Mouse (Mus musculus): ENCODE data around the gene Phyhipl. TPM values are rescaled to one million over a fixed set of nuclear protein-coding genes. Genes with fewer than 3 reads are reported as not detected.

The Phyhipl gene
- total RNA-seq, 2 experiments from 2014 or later, result not detected

DNA sequence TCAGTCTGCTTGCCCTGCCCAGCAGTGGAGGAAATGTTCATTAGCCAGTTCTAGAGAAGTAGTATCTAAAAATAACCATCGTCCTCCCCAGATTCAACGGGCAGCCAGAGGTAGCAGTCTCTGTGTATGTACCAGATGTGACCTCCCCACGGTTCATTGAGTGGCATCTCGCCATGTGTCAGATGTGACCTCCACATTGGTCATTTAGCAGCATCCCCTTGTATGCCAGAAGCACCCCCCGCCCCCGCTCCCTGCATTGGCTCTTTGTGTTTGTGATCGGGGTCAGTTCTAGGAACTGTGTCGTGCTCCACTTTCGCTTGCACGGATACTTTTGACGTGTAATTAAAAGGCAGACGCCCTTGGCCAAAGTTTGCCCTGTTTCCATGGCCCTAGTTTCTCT lies 120.4 kb downstream of the Phyhipl start:
- ATAC-seq (replicated peaks; ENCODE audit: low FRiP score, poor library complexity, severe bottlenecking), result no peak

DNA sequence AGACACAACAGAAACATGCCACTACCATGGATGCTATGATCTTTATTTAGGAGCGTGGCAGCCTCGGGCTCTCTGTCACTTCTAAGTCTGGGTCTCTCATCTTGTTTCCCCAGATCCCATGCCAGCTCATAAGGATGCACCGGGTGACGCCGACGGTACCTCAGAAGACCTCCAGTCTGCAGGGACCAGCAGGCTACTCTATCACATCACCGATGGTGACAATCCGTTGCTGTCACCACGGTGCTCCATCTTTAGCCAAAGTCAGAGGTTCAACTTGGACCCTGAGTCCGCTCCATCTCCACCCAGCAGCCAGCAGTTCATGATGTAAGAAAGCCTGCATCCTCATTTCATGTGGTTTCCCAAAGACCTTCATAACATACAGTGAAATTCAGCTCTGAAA lies 121.2 kb downstream of the Phyhipl start:
- no peak for ATAC-seq (replicated peaks; ENCODE audit: low FRiP score, poor library complexity, severe bottlenecking)

DNA sequence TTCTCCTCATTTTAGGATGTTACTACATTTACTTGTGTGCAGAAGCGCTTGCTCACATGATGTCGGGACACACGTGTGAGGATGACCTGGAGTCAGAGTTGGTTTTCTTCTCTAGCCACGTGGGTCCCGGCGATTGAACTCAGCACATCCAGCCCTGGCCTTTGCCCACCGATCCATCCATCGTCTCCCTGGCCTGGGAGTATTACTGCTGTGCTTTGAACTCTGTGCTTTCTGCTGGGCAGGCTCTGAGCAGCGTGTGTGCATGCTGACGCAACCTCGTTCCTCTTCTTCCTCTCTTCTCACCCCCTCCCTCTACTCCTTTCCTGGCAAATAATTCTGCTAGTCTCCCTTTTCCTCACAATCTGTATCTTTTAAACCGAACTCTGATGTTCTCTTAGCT lies 121.8 kb downstream of the Phyhipl start:
- ATAC-seq (replicated peaks; ENCODE audit: low FRiP score, poor library complexity, severe bottlenecking), result no peak

DNA sequence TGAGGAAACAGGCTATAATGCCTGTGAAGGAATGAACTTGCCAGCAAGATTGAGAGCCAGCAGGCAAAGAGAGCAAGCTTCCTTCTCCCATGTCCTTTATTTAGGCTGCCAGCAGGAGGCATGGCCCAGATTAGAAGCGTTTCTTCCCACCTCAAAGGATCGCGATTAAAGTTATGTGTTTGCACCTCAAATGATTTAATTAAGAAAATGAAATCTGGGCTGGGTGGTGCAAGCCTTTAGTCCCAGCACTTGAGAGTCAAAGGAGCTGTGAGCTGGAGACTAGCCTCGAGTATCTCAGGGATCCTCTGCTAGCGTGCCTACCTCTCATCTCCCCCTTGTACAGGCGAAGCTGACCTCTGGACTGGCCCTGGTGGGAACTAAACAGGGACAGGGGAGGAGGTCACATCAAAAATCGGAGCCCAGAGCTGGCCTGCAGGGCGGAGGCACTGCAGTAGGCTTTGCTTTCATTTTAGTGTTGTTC lies 122.4 kb downstream of the Phyhipl start:
- ATAC-seq (replicated peaks; ENCODE audit: low FRiP score, poor library complexity, severe bottlenecking), result no peak

DNA sequence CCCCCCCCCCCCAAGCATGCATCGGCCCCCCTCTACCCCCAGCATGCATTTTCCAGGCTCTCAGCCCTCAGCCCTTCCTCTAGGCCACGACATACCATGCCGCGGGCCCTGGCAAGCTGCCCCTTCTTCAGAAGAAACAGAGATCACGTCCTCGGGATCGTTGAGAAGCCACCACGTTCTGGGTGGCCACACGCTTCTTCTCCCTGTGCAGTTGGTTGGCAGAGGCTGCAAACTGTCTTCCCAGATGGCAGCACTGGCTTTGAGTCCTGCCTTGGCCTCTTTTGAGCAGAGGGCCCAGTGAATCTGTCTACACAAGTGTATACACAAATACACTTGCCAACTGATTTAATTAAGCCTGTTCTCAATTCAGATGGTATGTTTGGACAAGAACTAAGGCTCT lies 123.5 kb downstream of the Phyhipl start:
- ATAC-seq (replicated peaks; ENCODE audit: low FRiP score, poor library complexity, severe bottlenecking), result no peak

DNA sequence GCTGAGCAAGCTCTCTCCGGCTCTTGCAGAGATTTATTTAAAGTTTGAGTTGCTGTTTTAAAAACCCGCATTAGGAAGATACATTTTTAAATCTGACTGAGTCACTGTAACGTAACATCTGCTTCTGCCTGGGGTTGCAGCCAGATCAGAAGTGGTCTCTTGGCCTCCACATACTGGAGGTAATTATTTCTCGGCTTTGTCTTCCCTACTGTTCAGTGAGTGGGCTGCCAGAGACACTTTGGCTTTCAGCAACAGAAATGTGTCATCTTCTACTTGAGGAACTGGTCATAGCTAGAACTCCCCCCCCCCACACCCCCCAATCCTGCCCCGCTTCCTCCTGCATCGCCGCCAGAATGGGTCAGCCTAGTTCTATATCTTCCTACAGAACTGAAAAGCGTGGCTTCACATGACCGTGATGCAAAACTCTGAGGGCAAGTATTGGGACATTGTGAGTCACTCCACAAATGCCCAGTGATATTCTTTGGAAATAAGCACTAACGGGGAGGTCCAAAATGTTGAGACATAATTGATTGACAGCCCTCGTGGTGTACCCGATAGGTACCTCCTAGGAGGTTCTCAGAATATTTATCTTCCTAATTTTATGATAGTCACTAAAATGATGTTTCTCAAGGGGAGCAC lies 125.5 kb downstream of the Phyhipl start:
- ATAC-seq (replicated peaks; ENCODE audit: low FRiP score, poor library complexity, severe bottlenecking), result no peak

DNA sequence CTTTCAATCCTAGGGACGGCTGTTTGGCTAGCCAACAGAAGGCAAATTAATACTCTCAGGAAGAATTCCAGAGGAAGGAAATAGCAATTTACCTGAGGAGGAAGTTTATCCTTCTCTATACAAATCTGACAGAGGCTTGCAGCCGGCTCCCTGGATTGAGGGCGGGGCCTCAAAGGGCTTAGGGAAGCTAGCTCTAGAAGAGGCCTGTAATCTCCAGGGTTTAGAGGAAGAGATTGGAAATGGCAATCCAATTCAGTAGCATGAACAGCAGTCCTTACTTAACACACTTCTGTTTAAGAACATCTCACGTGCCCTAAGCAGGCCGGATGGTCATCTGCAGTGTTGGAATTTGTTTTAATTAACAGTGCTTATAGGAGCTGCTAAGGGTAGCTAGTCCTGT lies 134.4 kb downstream of the Phyhipl start:
- ATAC-seq (replicated peaks; ENCODE audit: low FRiP score, poor library complexity, severe bottlenecking), result no peak

DNA sequence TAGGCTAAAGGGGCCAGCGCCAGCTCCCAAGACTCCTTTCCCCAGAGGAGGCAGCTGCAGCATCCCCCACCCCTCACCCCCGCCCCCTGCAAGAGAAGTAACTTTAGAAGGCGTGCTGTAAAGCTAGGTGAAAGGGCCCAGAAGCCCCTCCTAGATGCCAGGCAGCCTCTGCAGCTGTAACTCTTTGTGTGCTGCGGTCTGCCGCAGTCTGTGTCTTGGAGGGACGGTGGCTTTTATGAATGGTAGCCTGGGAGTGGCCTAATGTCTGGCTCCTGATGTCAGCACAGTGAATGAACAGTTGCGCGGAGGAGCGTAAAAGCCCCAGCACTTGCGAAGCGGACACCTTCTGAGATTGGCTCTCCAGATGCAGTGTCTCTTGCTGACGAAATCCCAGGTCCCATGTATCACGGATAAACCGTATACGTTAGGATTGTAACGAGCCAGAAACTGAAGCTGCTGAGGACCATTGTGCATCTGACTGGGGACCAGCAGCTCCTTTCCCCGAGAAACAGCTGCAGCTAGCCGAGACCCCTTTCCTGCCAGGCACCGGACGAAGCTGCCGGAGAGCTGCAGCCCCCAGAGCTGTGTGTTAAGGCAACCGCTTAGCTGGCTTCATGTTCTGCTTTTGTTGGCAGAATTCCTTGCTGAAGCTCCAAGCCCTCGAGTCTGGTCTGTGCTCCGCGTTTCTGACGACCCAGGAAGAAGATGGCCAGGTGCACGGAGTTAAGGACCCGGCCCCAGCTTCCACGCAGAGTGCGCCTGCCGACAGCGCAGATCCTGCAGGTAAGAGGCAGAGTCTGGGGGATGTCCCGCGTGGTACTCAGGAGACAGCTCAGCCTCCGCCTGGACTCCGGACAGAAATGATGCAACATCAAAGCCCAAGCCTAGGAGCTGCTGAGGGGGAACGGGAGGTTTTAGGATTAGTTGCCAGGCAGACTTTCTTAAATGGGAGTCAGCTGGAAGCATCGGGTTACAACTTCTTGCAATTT lies 135.3 kb downstream of the Phyhipl start:
- ATAC-seq (replicated peaks; ENCODE audit: low FRiP score, poor library complexity, severe bottlenecking), result no peak

DNA sequence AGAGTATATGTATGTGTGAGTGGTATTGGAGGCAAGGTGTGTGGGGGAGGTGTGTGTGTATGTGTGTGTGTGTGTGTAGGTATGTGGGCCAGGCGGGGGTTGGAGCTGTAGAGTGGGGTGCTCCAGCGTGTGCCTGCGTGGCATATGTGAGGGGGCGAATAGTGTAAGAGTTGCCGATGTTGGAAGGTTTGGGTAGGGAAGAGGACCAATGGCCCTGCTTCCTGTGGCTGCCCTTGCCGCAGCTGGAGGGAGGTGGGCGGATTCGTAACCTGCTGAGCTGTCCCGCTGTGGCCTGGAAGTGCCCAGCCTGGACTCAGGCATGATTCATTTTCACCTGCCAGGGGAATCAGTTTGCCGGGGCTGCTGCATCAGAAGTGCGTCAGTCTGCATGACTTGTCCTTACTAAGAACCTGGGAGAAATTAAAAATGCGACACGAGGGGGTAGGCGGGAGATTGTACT lies 136.1 kb downstream of the Phyhipl start:
- ATAC-seq (replicated peaks; ENCODE audit: low FRiP score, poor library complexity, severe bottlenecking), result no peak

DNA sequence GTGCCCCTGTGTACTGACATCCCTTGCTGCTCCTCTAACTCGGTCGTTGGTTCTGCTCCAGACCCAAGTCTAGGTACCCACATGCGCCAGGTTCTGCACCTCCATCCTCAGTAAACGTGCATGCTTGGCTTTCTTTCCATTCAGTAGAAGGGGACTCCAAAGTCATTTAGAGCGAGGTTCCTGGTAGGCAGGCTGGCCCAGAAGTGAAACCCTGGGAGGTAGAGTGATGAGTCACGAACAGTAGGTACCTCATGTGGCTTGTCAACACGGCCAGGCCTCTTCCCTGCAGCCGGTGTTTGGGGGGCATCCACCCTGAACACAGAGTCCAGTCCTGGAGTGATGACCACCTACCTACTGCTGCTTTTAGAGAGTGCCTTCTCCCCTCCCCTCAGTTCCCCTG lies 139.1 kb downstream of the Phyhipl start:
- ATAC-seq (replicated peaks; ENCODE audit: low FRiP score, poor library complexity, severe bottlenecking), result no peak

DNA sequence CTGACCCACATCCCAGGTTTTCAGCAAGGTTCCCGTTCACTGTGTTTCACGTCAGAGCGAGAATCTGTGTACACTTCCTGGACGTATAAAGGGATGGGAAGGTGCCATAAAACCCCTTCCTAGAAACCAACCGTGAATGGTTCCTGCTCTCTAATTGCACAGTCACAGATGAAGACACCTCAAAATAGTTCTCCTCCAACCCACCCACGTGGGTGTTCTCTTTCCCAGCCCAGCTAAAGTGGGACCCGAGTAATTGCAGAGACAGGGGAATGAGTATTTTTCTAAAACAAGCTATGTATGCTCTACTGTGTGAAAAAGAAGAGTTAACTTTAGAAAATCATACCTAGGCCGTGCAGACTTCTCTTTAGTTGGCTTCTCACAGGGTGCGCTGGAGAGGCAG lies 140.9 kb downstream of the Phyhipl start:
- ATAC-seq (replicated peaks; ENCODE audit: low FRiP score, poor library complexity, severe bottlenecking), result no peak

DNA sequence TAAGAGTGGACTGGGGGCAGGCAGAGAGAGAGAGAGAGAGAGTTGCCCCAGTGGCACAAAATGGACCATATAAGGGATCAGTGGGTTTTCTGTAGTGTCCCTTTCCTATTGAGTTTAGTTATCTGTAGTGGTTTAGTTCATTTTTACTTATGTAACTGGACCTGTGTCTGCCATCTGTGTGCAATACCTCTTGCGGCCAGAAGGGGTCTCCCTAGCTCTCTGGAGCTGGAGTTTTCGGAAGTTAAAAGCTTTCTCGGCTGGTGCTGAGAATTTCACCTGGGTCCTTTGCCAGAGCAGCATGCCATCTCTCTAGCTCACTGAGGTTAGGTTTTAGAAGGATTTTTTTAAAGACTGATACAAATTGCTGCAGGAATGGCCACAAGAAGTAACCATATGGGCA lies 147.9 kb downstream of the Phyhipl start:
- no peak for ATAC-seq (replicated peaks; ENCODE audit: low FRiP score, poor library complexity, severe bottlenecking)

Other genes with a start within 250 kb of the Phyhipl start
- not detected in 2 replicates for gene Fam13c, start 215.5 kb downstream of the Phyhipl start, total RNA-seq (2015; ENCODE audit: low replicate concordance)
- not detected in 2 replicates for gene Fam13c, start 215.5 kb downstream of the Phyhipl start, total RNA-seq (2017; ENCODE audit: low replicate concordance)

Measured in erythroblast, adult 5-6 weeks (primary cell).